Mouse (Mus musculus) CH12.LX (cell line): Measurements from ENCODE around the gene Itga2b.

Experiments
- CHD2 ChIP-seq: IDR thresholded peaks from 2 replicates; pipeline ENCODE4 v1.6.1; 2011; ENCODE audit warnings: low read length, improper control_type of control experiment
- CTCF ChIP-seq, 2 experiments: IDR thresholded peaks in 1 of 2; conservative IDR thresholded peaks in 1 of 2; 2 replicates each; pipeline ENCODE4 v1.5.1; 2011 to 2012; ENCODE audit warnings: low read depth in 2 of 2, low read length in 2 of 2, improper control_type of control experiment in 1 of 2, inconsistent platforms in 1 of 2, mild to moderate bottlenecking in 1 of 2, moderate library complexity in 1 of 2
- EP300 ChIP-seq: IDR thresholded peaks from 2 replicates; pipeline ENCODE4 v1.6.1; 2011; ENCODE audit warnings: low read length, improper control_type of control experiment
- ETS1 ChIP-seq: conservative IDR thresholded peaks from 2 replicates; pipeline ENCODE4 v1.6.1; 2012; ENCODE audit warnings: low read depth, mild to moderate bottlenecking, inconsistent platforms, low read length, improper control_type of control experiment, moderate library complexity
- GABPA ChIP-seq: IDR thresholded peaks from 2 replicates; pipeline ENCODE4 v1.6.1; 2012; ENCODE audit warnings: low read depth, low read length, improper control_type of control experiment, inconsistent platforms; ENCODE audit not compliant: insufficient replicate concordance
- MEF2A ChIP-seq: IDR thresholded peaks from 2 replicates; pipeline ENCODE4 v1.6.1; 2014; ENCODE audit warnings: low read depth, mild to moderate bottlenecking, inconsistent platforms, low read length, improper control_type of control experiment, borderline replicate concordance
- MXI1 ChIP-seq: IDR thresholded peaks from 2 replicates; pipeline ENCODE4 v1.6.1; 2011; ENCODE audit warnings: mild to moderate bottlenecking, low read depth, low read length, improper control_type of control experiment
- POLR2A ChIP-seq: IDR thresholded peaks from 2 replicates; pipeline ENCODE4 v1.6.1; 2011; ENCODE audit warnings: low read depth, mild to moderate bottlenecking, improper control_type of control experiment, low read length
- RCOR1 ChIP-seq: conservative IDR thresholded peaks from 2 replicates; pipeline ENCODE4 v1.6.1; 2012; ENCODE audit warnings: low read depth, mild to moderate bottlenecking, inconsistent platforms, low read length, improper control_type of control experiment
- TBP ChIP-seq: conservative IDR thresholded peaks from 2 replicates; pipeline ENCODE4 v1.6.1; 2011; ENCODE audit warnings: low read depth, low read length, improper control_type of control experiment
- UBTF ChIP-seq: IDR thresholded peaks from 2 replicates; pipeline ENCODE4 v1.6.1; 2012; ENCODE audit warnings: low read depth, mild to moderate bottlenecking, inconsistent platforms, low read length, improper control_type of control experiment, moderate library complexity
- USF1 ChIP-seq: IDR thresholded peaks from 2 replicates; pipeline ENCODE4 v1.6.1; 2014; ENCODE audit warnings: low read depth, mild to moderate bottlenecking, inconsistent platforms, low read length, improper control_type of control experiment
- USF2 ChIP-seq: conservative IDR thresholded peaks from 2 replicates; pipeline ENCODE4 v1.6.1; 2011; ENCODE audit warnings: low read depth, low read length, improper control_type of control experiment

DNA sequence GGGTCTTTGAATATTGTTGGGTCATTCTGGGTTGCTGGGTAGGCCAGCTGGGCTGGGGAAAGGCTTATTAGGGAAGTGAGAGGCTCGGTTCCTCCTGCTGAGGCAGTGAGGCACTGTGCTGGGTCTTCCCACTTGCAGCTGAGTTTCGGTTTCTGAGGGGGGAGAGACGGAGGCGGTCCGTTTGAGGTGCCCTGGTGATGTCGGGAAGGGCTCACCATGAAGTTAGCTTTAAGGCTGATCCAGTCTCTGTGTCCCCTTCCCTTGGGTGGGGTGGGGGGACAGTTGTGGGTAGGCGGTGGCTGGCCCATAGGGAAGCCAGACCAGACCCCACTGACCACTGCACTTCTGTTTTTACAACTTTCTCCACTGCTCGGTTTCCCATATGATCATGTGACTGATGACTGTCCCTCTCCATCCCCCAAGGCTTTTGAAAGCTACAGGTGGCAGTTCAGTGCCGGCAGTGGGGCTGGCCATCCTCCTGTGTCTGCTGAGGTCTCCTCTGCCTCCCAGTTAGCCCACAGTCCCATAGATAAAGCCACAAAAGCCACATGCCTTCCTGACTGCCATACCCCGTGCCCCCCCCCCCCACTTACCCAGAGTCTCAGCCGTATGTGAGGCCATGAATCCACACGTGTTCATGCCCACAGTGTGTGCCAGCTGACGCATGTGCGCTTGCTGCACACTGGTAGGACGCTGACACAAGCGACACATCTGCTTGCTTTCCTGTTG, 37.6 kb downstream of the Itga2b start:
- TF ChIP-seq UBTF: peak; percentile 29; the same call in 1 of the 2 replicates
- peak; percentile 89 for TF ChIP-seq MEF2A
- TF ChIP-seq CHD2: peak; percentile 86
- TF ChIP-seq CTCF (conservative IDR thresholded peaks at IDR 0.05 in 1 of 2, IDR thresholded peaks at IDR 0.05 in 1 of 2; ENCODE audit: low read depth in 2 of 2, low read length in 2 of 2): no peak
- no peak for TF ChIP-seq GABPA
- peak; percentile 98 for TF ChIP-seq ETS1
- TF ChIP-seq USF1: peak; percentile 84
- TF ChIP-seq USF2: peak; percentile 85
- peak; percentile 68 for TF ChIP-seq POLR2A
- peak; percentile 98 for TF ChIP-seq EP300
- TF ChIP-seq MXI1: peak; percentile 90
- TF ChIP-seq TBP: peak; percentile 78
- peak; percentile 99 for TF ChIP-seq RCOR1
